Mouse (Mus musculus): ENCODE results near the gene Rab42.

GRCm38 (mm10) chr4:132328391-132328982 lies 25.3 kb upstream of the Rab42 start:
- TF ChIP-seq CTCF (IDR thresholded peaks at IDR 0.05; ENCODE audit: low read depth) (no peak), EP300 (IDR thresholded peaks at IDR 0.05; ENCODE audit: low read depth) (no peak)
